ENCODE assay signal across 7 mouse cellular contexts in the genomic region with DNA sequence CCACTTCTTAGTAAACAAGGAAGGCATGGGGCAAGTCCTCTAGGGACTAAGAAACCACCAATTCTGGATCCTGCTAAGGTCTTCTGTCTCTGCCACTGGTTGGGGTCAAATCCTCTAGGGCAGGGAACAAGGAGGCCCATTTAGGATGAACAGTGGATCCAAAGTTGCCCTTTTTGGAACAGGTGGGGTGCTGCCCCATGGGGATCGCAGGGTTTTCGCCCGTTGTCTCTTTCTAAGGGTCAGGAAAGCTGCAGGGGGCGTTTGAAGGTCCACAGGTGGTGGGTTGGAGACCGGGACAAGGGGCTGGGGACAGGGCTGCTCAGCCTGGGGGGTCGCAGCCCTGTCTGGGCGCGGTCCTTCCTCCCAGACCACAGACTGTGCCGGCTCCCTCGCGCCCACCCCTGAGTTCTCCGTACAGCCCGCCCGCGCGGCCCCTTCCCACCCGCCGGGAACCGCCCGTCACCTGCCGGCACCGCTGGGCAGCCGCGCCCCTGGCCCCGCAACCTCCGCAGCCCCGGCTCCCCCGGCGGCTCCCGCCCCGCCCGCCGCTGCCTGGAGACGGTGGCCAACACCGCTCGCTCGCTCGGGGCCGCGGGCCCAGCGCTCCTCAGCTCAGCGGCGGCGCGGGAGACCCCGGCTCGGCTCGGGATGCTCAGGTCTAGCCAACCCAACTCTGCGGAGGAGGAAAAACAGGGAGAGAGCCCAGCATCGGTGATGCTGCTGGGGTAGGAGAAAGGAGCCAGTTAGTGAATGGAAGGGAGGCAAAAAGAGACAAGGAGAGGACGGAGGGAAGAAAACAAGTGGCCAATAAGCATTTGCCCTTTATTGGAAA. TPM values are rescaled to one million over a fixed set of nuclear protein-coding genes. Genes with fewer than 3 reads are reported as not detected.
DNase-seq lines count a peak whose midpoint lies in the region; ATAC-seq lines count a peak whose summit lies in the region.

A gene (minus strand): TSS at position 533 of the 832 bp plus-strand sequence.

- H3K4me2 ChIP-seq in embryonic facial prominence, embryonic 12.5 days (replicated peaks): peak within 1 kb of the TSS; percentile 98
- peak within 1 kb of the TSS; percentile 99 for H3K4me2 ChIP-seq in hindbrain, embryonic 16.5 days (ENCODE audit: low read length)
- H3K4me2 ChIP-seq in neural tube, embryonic 13.5 days: peak within 1 kb of the TSS; percentile 90

- H3K4me3 ChIP-seq in embryonic facial prominence, embryonic 12.5 days: peak within 1 kb of the TSS; percentile 53
- H3K4me3 ChIP-seq in hindbrain, embryonic 16.5 days (ENCODE audit: low read length): peak within 1 kb of the TSS; percentile 55
- peak within 1 kb of the TSS; percentile 52 for H3K4me3 ChIP-seq in neural tube, embryonic 13.5 days

- 0 out of 2 replicates have a peak, but pooled peaks have one; percentile 56 for ATAC-seq in embryonic facial prominence, embryonic 12.5 days (ENCODE audit: insufficient number of reproducible peaks, insufficient read depth, low FRiP score, low TSS enrichment)
- peak; percentile 81 for ATAC-seq in hindbrain, embryonic 16.5 days
- peak; percentile 84 for ATAC-seq in neural tube, embryonic 13.5 days (ENCODE audit: low read depth)

- no peaks in the 10 kb centered on the region for H3K36me3 ChIP-seq in embryonic facial prominence, embryonic 12.5 days
- H3K36me3 ChIP-seq in hindbrain, embryonic 16.5 days (ENCODE audit: control insufficient read depth, insufficient read depth, low read length): no peaks in the 10 kb centered on the region
- no peaks in the 10 kb centered on the region for H3K36me3 ChIP-seq in neural tube, embryonic 13.5 days

- H3K9ac ChIP-seq in embryonic facial prominence, embryonic 12.5 days: peak within 1 kb of the TSS; percentile 57
- peak within 1 kb of the TSS; percentile 71 for H3K9ac ChIP-seq in hindbrain, embryonic 16.5 days (ENCODE audit: low read depth, low read length)
- peak within 1 kb of the TSS; percentile 77 for H3K9ac ChIP-seq in neural tube, embryonic 13.5 days

- H3K9me3 ChIP-seq in embryonic facial prominence, embryonic 12.5 days: no peaks in the 10 kb centered on the region
- no peaks in the 10 kb centered on the region for H3K9me3 ChIP-seq in hindbrain, embryonic 16.5 days (ENCODE audit: control insufficient read depth, low read length)
- no peaks in the 10 kb centered on the region for H3K9me3 ChIP-seq in neural tube, embryonic 13.5 days

- peaks cover 32% of the 10 kb centered on the region for H3K27me3 ChIP-seq in embryonic facial prominence, embryonic 12.5 days
- H3K27me3 ChIP-seq in hindbrain, embryonic 16.5 days (replicated peaks; ENCODE audit: control insufficient read depth, insufficient read depth, low read length): peaks cover 13% of the 10 kb centered on the region
- H3K27me3 ChIP-seq in neural tube, embryonic 13.5 days: peaks cover 54% of the 10 kb centered on the region

- peaks cover 11% of the 10 kb centered on the region; the same call in 1 of the 2 replicates for H3K4me1 ChIP-seq in embryonic facial prominence, embryonic 12.5 days
- H3K4me1 ChIP-seq in hindbrain, embryonic 16.5 days (ENCODE audit: control insufficient read depth, insufficient read depth, low read depth, low read length): peaks cover 10% of the 10 kb centered on the region
- peaks cover 20% of the 10 kb centered on the region for H3K4me1 ChIP-seq in neural tube, embryonic 13.5 days (replicated peaks)

- under 1% methylated on average over 51 of the region's 51 CpGs for WGBS in embryonic facial prominence, embryonic 12.5 days
- WGBS in hindbrain, embryonic 16.5 days: under 1% methylated on average over 42 of the region's 51 CpGs
- 1% methylated on average over 42 of the region's 51 CpGs for WGBS in neural tube, embryonic 13.5 days

- no peak within 1 kb of the TSS for H3K27ac ChIP-seq in embryonic facial prominence, embryonic 12.5 days
- H3K27ac ChIP-seq in hindbrain, embryonic 16.5 days (ENCODE audit: low read depth, low read length): no peak within 1 kb of the TSS
- H3K27ac ChIP-seq in neural tube, embryonic 13.5 days (replicated peaks): peak within 1 kb of the TSS; percentile 46; the same call in 1 of the 2 replicates

- intact Hi-C loops in left cerebral cortex, postnatal 4 days (cut with DNase I): no loop called here
- intact Hi-C loops in left cerebral cortex, postnatal 25 days (cut with DNase I): no loop called here

- peak; percentile 19 for DNase-seq in left cerebral cortex, postnatal 4 days
- no peak for DNase-seq in left cerebral cortex, postnatal 25 days (ENCODE audit: low spot score in 2 of 2)
- DNase-seq in adipocyte (ENCODE audit: low spot score): no peak
- DNase-seq in urinary bladder, postnatal 14 days (ENCODE audit: low spot score): no peak

RNA-seq across cellular contexts. Expression of the gene that starts here (rescaled TPM):
- total RNA-seq in left cerebral cortex, postnatal 4 days (2021): 1 to 10 TPM in 1 of 2 experiments, under 1 TPM in 1; 0.54 to 1.0 TPM
- under 1 TPM; 0.64 to 0.99 TPM for total RNA-seq in left cerebral cortex, postnatal 25 days (2021)
- 0.13 and 0.48 TPM in 2 replicates for polyA plus RNA-seq in embryonic facial prominence, embryonic 12.5 days (2016; fragmentation: Nextera tagmentation; extraction: Ambion mirVana)
- 0.97 and 1.3 TPM in 2 replicates for polyA plus RNA-seq in hindbrain, embryonic 16.5 days (2015; fragmentation: Nextera tagmentation; extraction: Ambion mirVana)
- polyA plus RNA-seq in neural tube, embryonic 13.5 days (2015; fragmentation: Nextera tagmentation; extraction: Ambion mirVana): 1.0 and 2.0 TPM in 2 replicates

Comparison
In these comparisons a context has a peak if more than half of its experiments do, and no peak if none do; other contexts are left out.
1. Peak in ATAC-seq, H3K4me3 ChIP-seq, H3K9ac ChIP-seq and H3K4me2 ChIP-seq in embryonic facial prominence, embryonic 12.5 days; RNA of the gene not detected or under 1 TPM.